Mouse (Mus musculus) lung, postnatal 25 days (tissue): ENCODE data around the gene Gm3248.
"Not testable (repeated sequence)": the region's sequence is repeated elsewhere in the genome, so short reads cannot be mapped to it uniquely, and the experiment has no call there.

ENCODE experiments used
- DNase-seq: peaks from one replicate; pipeline ENCODE4 v3.0.0; 2022; ENCODE audit warnings: low spot score

Gm3248 gene

DNA sequence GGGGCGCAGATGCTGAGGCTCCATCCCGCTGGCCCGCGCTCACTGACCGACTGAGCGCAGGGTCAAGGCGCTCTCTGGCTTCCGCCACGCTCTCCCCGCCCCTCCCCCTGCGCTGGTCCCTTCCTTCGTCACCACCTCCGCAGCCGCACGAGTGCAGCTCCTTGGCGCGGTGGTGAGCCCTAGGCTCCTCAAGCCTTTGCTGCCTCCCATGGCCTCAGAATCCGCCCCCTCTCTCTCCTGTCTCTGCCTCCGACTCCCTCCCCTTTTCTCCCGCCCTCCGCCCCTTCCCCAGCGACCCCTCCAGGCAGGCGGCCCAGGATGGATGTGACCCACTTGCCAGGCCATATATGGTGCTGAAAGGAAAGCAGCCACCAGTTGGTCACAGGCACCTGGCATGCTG, at the start of gene Gm3248:
Gene Gm3248 (minus strand): TSS at position 111 of the 400 bp plus-strand sequence.
- DNase-seq, result not testable (repeated sequence)

DNA sequence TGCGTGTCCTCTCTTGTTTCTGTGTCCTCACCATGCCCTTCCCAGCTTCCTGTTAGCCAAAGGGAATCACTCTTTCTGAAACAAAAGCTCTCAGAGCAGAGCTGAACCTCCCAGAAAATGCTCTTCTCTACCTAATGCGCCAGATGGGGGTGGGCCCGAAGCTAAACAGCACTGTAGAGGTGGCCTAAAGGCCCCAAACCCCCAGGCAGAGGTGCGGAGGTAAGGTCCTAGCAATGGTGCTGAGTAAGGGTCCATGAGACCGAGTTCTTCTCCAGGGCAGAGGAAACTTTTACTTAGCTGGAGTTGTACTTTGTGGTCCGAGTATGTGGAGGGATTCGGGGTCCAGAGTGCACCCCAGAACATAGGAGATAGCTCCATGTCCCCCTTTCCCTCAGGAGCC, 25.6 kb upstream of the Gm3248 start:
- not testable (repeated sequence) for DNase-seq

DNA sequence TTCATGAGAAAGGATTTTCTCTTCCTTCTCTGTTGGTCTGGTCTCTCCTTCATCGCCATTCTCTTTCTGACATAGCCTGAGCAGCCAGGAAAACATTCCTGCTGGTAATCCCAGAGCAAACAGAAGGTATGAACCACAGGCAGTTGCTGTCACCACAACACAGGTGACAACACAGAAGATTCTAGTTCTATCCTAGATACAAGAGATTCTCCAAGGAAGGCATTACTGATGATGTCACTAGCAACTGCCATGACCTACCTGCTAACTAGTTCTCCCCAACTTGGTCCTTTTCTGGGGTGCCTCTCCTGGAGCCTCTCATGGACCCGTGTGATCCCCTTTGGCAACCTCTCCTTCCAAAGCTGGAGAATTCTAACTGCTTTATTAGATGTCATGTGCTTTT, 17.5 kb upstream of the Gm3248 start, which contains the start of gene Gm3453:
Gene Gm3453 (minus strand): TSS at position 101 of the 400 bp plus-strand sequence.
- not testable (repeated sequence) for DNase-seq

DNA sequence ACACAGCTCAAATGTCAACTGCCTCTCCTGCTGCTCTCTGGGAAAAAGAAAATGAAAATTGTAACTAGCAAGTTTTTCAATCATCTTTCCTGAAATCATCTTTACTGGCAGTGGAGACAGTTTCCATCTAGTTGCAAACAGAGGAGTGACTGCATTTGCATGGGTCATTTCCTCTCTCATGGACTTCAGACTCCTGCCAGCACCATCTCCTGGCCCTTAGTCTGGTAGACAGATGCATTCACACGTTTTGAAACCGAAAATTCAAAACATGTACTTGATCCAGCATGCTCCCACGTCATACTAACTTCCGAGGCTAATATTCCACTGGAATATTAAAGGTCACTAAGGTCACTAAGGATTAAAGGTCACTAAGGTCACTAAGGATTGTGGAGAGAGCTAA, 896 bp upstream of the Gm3248 start:
- DNase-seq, result not testable (repeated sequence)

- DNase-seq, result not testable (repeated sequence)
These were observed 443 bp downstream of the Gm3248 start for GRCm38 (mm10) chr14:5961102-5961501.

DNA sequence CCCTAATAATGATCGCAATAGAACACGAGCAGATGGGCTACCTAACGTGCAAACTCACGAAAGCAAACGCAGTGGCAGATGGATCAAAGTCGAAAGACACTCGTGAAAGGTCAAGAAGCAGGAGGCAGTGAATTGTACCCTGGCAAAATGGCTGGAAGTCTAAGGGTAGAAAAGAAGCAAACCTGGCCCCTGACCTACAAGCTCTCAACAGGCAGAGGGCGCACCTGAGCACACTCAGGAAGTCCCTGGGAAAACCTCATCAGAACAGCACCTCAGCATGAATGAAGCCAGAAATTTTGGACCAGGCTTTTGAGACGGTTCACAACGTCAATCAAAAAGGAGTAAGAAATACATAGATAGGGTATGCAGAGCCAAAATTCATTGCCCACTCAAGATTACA, 1.1 kb downstream of the Gm3248 start:
- not testable (repeated sequence) for DNase-seq

DNA sequence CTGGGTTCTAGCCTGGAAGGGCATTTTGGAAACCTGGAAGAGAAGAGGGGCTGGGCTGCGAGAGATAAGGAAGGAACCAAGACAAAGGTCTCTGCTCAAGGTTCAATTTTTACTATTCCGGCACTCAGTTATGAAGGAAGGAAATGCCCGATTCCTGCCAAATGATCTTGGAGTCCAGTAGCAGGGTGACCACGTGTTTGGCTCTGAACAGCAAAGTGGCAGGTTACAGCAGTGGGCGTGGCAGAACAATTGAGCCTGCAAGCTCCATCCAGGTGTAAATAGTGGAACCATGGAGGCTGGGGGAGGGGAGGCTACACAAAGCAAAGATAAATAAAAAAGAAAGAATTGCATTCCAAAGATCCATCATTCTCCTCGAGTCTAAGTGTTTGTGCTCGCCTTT, 38.3 kb downstream of the Gm3248 start:
- DNase-seq, result not testable (repeated sequence)

- DNase-seq, result not testable (repeated sequence)
These were observed 43.1 kb downstream of the Gm3248 start for GRCm38 (mm10) chr14:5918330-5918942.

GRCm38 (mm10) chr14:5913701-5914100, 47.8 kb downstream of the Gm3248 start:
- not testable (repeated sequence) for DNase-seq
